Mouse (Mus musculus) ES-Bruce4 (cell line): Measurements from ENCODE around the gene Rom1.
A peak's percentile ranks its signal among the peaks of the same experiment; 100 is the strongest.

Source experiments
- CTCF ChIP-seq: IDR thresholded peaks from one replicate; pipeline ENCODE4 v1.8.1; 2011; ENCODE audit warnings: low read depth, low read length
- POLR2A ChIP-seq: IDR thresholded peaks from one replicate; pipeline ENCODE4 v1.8.1; 2011; ENCODE audit warnings: low read length; ENCODE audit not compliant: insufficient read depth

DNA sequence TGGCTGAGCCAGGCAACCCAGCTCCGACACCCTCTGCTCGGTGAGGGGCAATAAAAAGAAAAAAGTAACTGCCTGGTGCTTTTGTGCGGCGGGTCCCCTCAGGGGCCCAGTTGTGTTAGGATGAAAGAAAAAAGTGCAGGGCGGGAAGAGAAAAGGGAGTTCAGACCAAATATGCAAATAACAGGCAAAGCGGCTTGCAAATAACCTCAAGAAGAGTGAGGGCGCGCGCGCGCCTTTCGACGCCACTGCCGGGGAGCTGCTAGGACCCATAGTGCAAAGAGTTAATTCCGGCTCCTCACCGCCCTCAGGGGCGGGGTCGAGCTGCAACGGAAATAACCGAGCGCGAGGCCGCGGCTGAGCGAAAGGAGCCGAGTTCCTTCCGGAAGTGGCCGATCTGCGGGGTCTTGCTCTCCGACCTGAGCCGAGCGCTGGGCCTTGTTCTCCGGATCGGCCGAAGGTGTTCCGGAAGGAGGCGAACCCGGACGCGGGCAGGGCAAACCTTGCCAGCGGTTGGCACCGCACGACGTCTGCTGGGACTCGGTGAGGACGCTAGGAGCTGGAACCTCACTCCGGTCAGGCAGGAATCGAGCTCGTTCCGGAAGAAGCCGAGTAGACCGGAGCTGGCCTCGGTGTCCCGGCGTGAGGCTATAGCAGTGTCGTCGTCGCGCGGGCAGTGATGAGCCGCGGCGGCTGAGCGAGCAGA lies 12.5 kb upstream of the Rom1 start, which contains the start of gene Mta2:
- TF ChIP-seq POLR2A, result peak; percentile 36
- no peak for TF ChIP-seq CTCF
